13 mouse cellular contexts compared by ENCODE assay signal in the genomic region with DNA sequence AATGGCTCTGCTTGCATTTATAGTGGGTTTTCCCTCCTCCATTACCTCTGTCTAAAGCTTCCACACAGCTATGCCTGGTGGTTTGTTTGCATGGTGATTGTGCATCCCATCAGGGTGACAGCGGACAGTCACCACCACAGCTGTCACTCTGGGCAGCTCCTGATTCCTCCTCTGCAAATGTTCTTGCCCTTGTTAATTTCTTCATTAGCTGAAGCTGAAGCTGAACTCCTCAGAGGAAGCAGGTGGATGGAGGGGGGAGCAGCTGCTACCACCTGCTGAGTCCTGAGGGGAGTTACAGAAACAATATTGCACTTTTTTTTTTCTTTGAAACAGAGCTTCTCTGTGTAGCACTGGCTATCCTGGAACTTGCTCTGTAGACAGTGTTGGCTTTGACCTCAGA.
A peak's percentile ranks its signal among the peaks of the same experiment; 100 is the strongest.
DNase-seq lines count a peak whose midpoint lies in the region; ATAC-seq and TF ChIP-seq lines count a peak whose summit lies in the region.
"Had no signal": no experiment of that assay in that cellular context is flagged by ENCODE, and none has a peak within 500 bp of the region (broad histone marks: within the 10 kb centered on the region; RNA-seq: fewer than 3 reads in every experiment).

No protein-coding gene starts in this region.

- peaks cover 37% of the 10 kb centered on the region for H3K4me1 ChIP-seq in heart, embryonic 12.5 days (replicated peaks)
- 0 out of 2 replicates have a peak, but pooled peaks cover 4% of the 10 kb centered on the region for H3K4me1 ChIP-seq in neural tube, embryonic 13.5 days (replicated peaks)
- peaks cover 19% of the 10 kb centered on the region for H3K4me1 ChIP-seq in liver, embryonic 12.5 days
- H3K4me1 ChIP-seq in midbrain, postnatal 0 days (ENCODE audit: insufficient read depth, low read length): no peaks in the 10 kb centered on the region

- no peaks in the 10 kb centered on the region for H3K27me3 ChIP-seq in heart, embryonic 12.5 days (replicated peaks)
- H3K27me3 ChIP-seq in neural tube, embryonic 13.5 days: no peaks in the 10 kb centered on the region
- H3K27me3 ChIP-seq in liver, embryonic 12.5 days (replicated peaks): no peaks in the 10 kb centered on the region
- H3K27me3 ChIP-seq in midbrain, postnatal 0 days (ENCODE audit: insufficient read depth, low read length): no peaks in the 10 kb centered on the region
- H3K27me3 ChIP-seq: Patski had no signal

- DNase-seq in heart, adult 11 months: no peak
- no peak for DNase-seq in neural tube, embryonic 10.5 days (ENCODE audit: extremely low spot score, low spot score)
- DNase-seq in thymus, postnatal 36 days: peak; percentile 57 to 71
- no peak for DNase-seq in frontal cortex, postnatal 10 days (ENCODE audit: low spot score in 2 of 2)
- DNase-seq in midbrain, postnatal 0 days (ENCODE audit: low spot score): no peak
- DNase-seq: adrenal gland, adult 8-10 months; cerebellum, adult 18-20 months; forebrain, postnatal 0 days; right cerebral cortex, adult 18-20 months had no signal

- no peak overlapping the region for H3K4me2 ChIP-seq in heart, embryonic 12.5 days
- H3K4me2 ChIP-seq in neural tube, embryonic 13.5 days: no peak overlapping the region
- H3K4me2 ChIP-seq in liver, embryonic 12.5 days: no peak overlapping the region
- H3K4me2 ChIP-seq in midbrain, postnatal 0 days (ENCODE audit: low read depth, low read length, poor library complexity, severe bottlenecking): no peak overlapping the region

- H3K9ac ChIP-seq in heart, embryonic 12.5 days: no peak overlapping the region
- H3K9ac ChIP-seq in neural tube, embryonic 13.5 days: no peak overlapping the region
- H3K9ac ChIP-seq in liver, embryonic 12.5 days: no peak overlapping the region
- no peak overlapping the region for H3K9ac ChIP-seq in midbrain, postnatal 0 days (replicated peaks; ENCODE audit: low read length, poor library complexity, severe bottlenecking)
- H3K9ac ChIP-seq: forebrain, postnatal 0 days had no signal

- no peak for ATAC-seq in heart, embryonic 12.5 days (ENCODE audit: insufficient number of reproducible peaks, low FRiP score)
- ATAC-seq in neural tube, embryonic 13.5 days (ENCODE audit: low read depth): no peak
- ATAC-seq in liver, embryonic 12.5 days: no peak
- no peak for ATAC-seq in midbrain, postnatal 0 days (ENCODE audit: low FRiP score)
- ATAC-seq: forebrain, postnatal 0 days; Patski had no signal

- H3K4me3 ChIP-seq in heart, embryonic 12.5 days: no peak overlapping the region
- H3K4me3 ChIP-seq in neural tube, embryonic 13.5 days: no peak overlapping the region
- no peak overlapping the region for H3K4me3 ChIP-seq in liver, embryonic 12.5 days
- no peak overlapping the region for H3K4me3 ChIP-seq in midbrain, postnatal 0 days (ENCODE audit: low read depth, low read length)

- peak overlapping the region; percentile 96 for H3K27ac ChIP-seq in heart, embryonic 12.5 days (ENCODE audit: poor library complexity, severe bottlenecking)
- 0 out of 2 replicates have a peak overlapping the region, but pooled peaks have one; percentile 13 for H3K27ac ChIP-seq in neural tube, embryonic 13.5 days (replicated peaks)
- peak overlapping the region; percentile 64; the same call in 1 of the 2 replicates for H3K27ac ChIP-seq in liver, embryonic 12.5 days
- H3K27ac ChIP-seq in midbrain, postnatal 0 days (ENCODE audit: low read depth, low read length): no peak overlapping the region

- peaks cover 15% of the 10 kb centered on the region for H3K36me3 ChIP-seq in heart, embryonic 12.5 days
- H3K36me3 ChIP-seq in neural tube, embryonic 13.5 days: no peaks in the 10 kb centered on the region
- no peaks in the 10 kb centered on the region for H3K36me3 ChIP-seq in liver, embryonic 12.5 days
- H3K36me3 ChIP-seq in midbrain, postnatal 0 days (ENCODE audit: insufficient read depth, low read length): no peaks in the 10 kb centered on the region

- WGBS in heart, embryonic 12.5 days: 85% methylated on average over 1 of the region's 1 CpGs
- 59% methylated on average over 1 of the region's 1 CpGs for WGBS in neural tube, embryonic 13.5 days
- 44% methylated on average over 1 of the region's 1 CpGs for WGBS in liver, embryonic 12.5 days (ENCODE audit: insufficient replicate concordance)
- WGBS in midbrain, postnatal 0 days: 78% methylated on average over 1 of the region's 1 CpGs

- no peaks in the 10 kb centered on the region; the same call in 1 of the 2 replicates for H3K9me3 ChIP-seq in heart, embryonic 12.5 days (replicated peaks)
- no peaks in the 10 kb centered on the region for H3K9me3 ChIP-seq in neural tube, embryonic 13.5 days
- H3K9me3 ChIP-seq in liver, embryonic 12.5 days (replicated peaks): no peaks in the 10 kb centered on the region
- H3K9me3 ChIP-seq in midbrain, postnatal 0 days (ENCODE audit: low read length): no peaks in the 10 kb centered on the region

- TF ChIP-seq CTCF in midbrain, postnatal 0 days (IDR thresholded peaks at IDR 0.05): no peak

Comparison
In these comparisons a context has a peak if more than half of its experiments do, and no peak if none do; other contexts are left out.
1. DNase-seq: peak in thymus, postnatal 36 days (2 of 2); none in heart, adult 11 months (single experiment), neural tube, embryonic 10.5 days (single experiment), frontal cortex, postnatal 10 days (0 of 2) and midbrain, postnatal 0 days (single experiment).